Mouse (Mus musculus) gastrocnemius, postnatal 10 days (tissue): ENCODE data around the gene Arhgef18. TPM values are rescaled to one million over a fixed set of nuclear protein-coding genes. Genes with fewer than 3 reads are reported as not detected.

ENCODE experiments used
- DNase-seq: peaks from one replicate; pipeline ENCODE4 v3.0.0; 2021; ENCODE audit warnings: mixed read lengths
- total RNA-seq, 2 experiments: library from RNA; stranded (reverse); gene quantifications; 2 replicates each; pipeline ENCODE4 v1.2.3; 2021

Arhgef18 gene
- total RNA-seq, 2 experiments from 2014 or later, result 9.3 to 14.2 TPM

GRCm38 (mm10) chr8:3502217-3502616 is 109.4 kb downstream of the Arhgef18 start:
- DNase-seq, result no peak

Other genes starting within 250 kb of the Arhgef18 start
- gene Insr, start 113.4 kb upstream of the Arhgef18 start, total RNA-seq, result 10 to 100 TPM; 44.6 to 50.4 TPM
- under 1 TPM; 0.14 to 0.19 TPM for gene A430078G23Rik, start 39.6 kb upstream of the Arhgef18 start, total RNA-seq
- 1 to 10 TPM; 3.0 to 3.6 TPM for gene Pex11g, start 74.7 kb downstream of the Arhgef18 start, total RNA-seq
- gene Tex45, start 77.9 kb downstream of the Arhgef18 start, total RNA-seq, result under 1 TPM in 1 of 2 experiments, not detected in 1; 0.14 TPM
- gene Zfp358, start 100.1 kb downstream of the Arhgef18 start, total RNA-seq, result 10 to 100 TPM; 16.0 to 18.7 TPM
- 10 to 100 TPM; 19.0 to 23.9 TPM for gene Mcoln1, start 107.5 kb downstream of the Arhgef18 start, total RNA-seq
- 10 to 100 TPM; 13.6 to 15.4 TPM for gene Pnpla6, start 122.4 kb downstream of the Arhgef18 start, total RNA-seq
- under 1 TPM in 1 of 2 experiments, not detected in 1; 0.21 TPM for gene C330021F23Rik, start 175.0 kb downstream of the Arhgef18 start, total RNA-seq
- 1 to 10 TPM in 1 of 2 experiments, under 1 TPM in 1; 0.97 to 1.5 TPM for gene Camsap3, start 194.3 kb downstream of the Arhgef18 start, total RNA-seq
- 10 to 100 TPM; 14.9 to 16.4 TPM for gene Xab2, start 228.3 kb downstream of the Arhgef18 start, total RNA-seq
- 10 to 100 TPM; 76.0 to 76.5 TPM for gene Pet100, start 228.5 kb downstream of the Arhgef18 start, total RNA-seq
- gene Pcp2, start 232.5 kb downstream of the Arhgef18 start, total RNA-seq, result not detected
- gene Stxbp2, start 237.9 kb downstream of the Arhgef18 start, total RNA-seq, result 1 to 10 TPM; 4.0 to 6.7 TPM